Mouse (Mus musculus) neural tube, embryonic 14.5 days (tissue): ENCODE data around the gene Rft1. TPM values are rescaled to one million over a fixed set of nuclear protein-coding genes. Genes with fewer than 3 reads are reported as not detected.

ENCODE experiments used
- ATAC-seq: fragments of 200-750 bp; cut with Nextera tagmentation; 2 replicates; pipeline ENCODE4 v1.8.0; 2017; ENCODE audit warnings: low read depth, mild to moderate bottlenecking, moderate TSS enrichment, moderate library complexity
- H3K27ac ChIP-seq: fragments of 300-500 bp; sonication (generic); 2 replicates; pipeline ENCODE4 v1.5.1; 2014; ENCODE audit warnings: low read depth, mild to moderate bottlenecking, control low read depth, low read length, moderate library complexity, mixed read lengths
- H3K27me3 ChIP-seq: fragments of 300-500 bp; sonication (generic); 2 replicates; pipeline ENCODE4 v1.6.1; 2014; ENCODE audit warnings: low read length; ENCODE audit not compliant: control insufficient read depth, insufficient read depth
- H3K36me3 ChIP-seq: fragments of 300-500 bp; sonication (generic); 2 replicates; pipeline ENCODE4 v1.6.1; 2014; ENCODE audit warnings: low read length, mixed read lengths; ENCODE audit not compliant: control insufficient read depth, insufficient read depth
- H3K4me1 ChIP-seq: fragments of 300-500 bp; sonication (generic); 2 replicates; pipeline ENCODE4 v1.6.1; 2014; ENCODE audit warnings: low read length; ENCODE audit not compliant: control insufficient read depth, insufficient read depth
- H3K4me2 ChIP-seq: fragments of 300-500 bp; sonication (generic); 2 replicates; pipeline ENCODE4 v1.6.1; 2014; ENCODE audit warnings: mild to moderate bottlenecking, low read depth, low read length, control low read depth
- H3K4me3 ChIP-seq: fragments of 300-500 bp; sonication (generic); 2 replicates; pipeline ENCODE4 v1.5.1; 2014; ENCODE audit warnings: low read depth, low read length, control low read depth, mixed read lengths
- H3K9ac ChIP-seq: fragments of 300-500 bp; sonication (generic); replicated peaks from 2 replicates; pipeline ENCODE4 v1.6.1; 2014; ENCODE audit warnings: low read depth, mild to moderate bottlenecking, control low read depth, low read length, mixed read lengths
- H3K9me3 ChIP-seq: fragments of 300-500 bp; sonication (generic); 2 replicates; pipeline ENCODE4 v1.6.1; 2016; ENCODE audit warnings: low read length; ENCODE audit not compliant: control insufficient read depth
- WGBS: fragments of 180-500 bp; shearing (Covaris S2); extraction: QIAGEN DNeasy Blood & Tissue Kit; methylation state at CpG from one replicate; pipeline ENCODE4 v1.1.7; 2014; 5-methylcytosine and 5-hydroxymethylcytosine counted together
- polyA plus RNA-seq: library from polyadenylated mRNA; unstranded; fragments of >200 nt; fragmentation: Nextera tagmentation; extraction: Ambion mirVana; gene quantifications from 2 replicates; pipeline ENCODE4 v1.2.1, GENCODE M21; 2014

Rft1 gene
- polyA plus RNA-seq, 1 experiment from 2014 or later = 7.6 TPM

DNA sequence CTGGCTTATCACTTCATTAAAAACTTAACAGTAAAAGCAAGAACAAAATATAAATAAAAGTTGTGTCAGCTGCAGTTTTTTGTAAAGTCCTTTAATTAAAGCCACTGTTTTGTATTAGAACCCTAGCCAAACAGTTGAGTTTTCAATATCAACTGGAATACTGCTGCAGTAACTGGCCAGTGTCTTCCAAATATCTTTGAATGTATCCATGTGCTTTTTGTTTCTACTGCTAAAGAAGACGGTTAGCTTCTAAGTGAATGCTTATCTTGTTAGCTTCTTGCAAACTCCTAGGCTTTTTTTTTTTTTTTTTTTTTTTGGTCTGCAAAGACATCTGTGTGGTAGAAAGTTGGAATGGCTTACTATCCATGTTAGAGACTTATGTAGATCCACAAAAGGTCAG, 65.4 kb downstream of the Rft1 start:
- H3K4me1 ChIP-seq = peaks cover 7% of the 10 kb centered on the region; the same call in 1 of the 2 replicates
- H3K36me3 ChIP-seq = no peaks in the 10 kb centered on the region
- H3K4me2 ChIP-seq = no peak overlapping the region
- H3K27ac ChIP-seq = no peak overlapping the region
- 85% methylated on average over 1 of the region's 1 CpGs for WGBS
- H3K9ac ChIP-seq = no peak overlapping the region
- peaks cover 2% of the 10 kb centered on the region; the same call in 1 of the 2 replicates for H3K27me3 ChIP-seq
- H3K4me3 ChIP-seq = no peak overlapping the region
- ATAC-seq = no peak
- no peaks in the 10 kb centered on the region for H3K9me3 ChIP-seq

DNA sequence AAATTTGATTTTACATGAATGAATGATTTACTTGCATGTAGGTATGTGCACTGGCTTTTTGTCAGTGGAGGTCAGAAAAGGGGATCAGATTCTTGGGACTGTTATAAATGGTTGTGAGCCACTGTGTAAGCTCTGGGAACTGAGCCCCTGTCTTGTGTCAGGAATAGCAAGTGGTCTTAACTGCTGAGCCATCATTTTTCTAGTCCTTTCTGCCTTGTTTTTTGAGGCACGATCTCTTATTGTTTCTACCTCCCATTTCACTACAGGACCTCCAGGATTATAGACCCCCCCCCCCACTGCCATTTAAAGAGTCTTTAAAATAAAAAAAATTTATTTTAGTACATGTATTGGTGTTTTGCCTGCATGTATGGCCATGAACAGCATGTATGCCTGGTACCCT, 67.7 kb downstream of the Rft1 start:
- H3K4me3 ChIP-seq = no peak overlapping the region
- H3K4me2 ChIP-seq = no peak overlapping the region
- no peaks in the 10 kb centered on the region for H3K36me3 ChIP-seq
- no peak overlapping the region for H3K9ac ChIP-seq
- WGBS = 95% methylated on average over 1 of the region's 1 CpGs
- no peak for ATAC-seq
- peaks cover 6% of the 10 kb centered on the region; the same call in 1 of the 2 replicates for H3K4me1 ChIP-seq
- H3K27me3 ChIP-seq = no peaks in the 10 kb centered on the region
- H3K9me3 ChIP-seq = no peaks in the 10 kb centered on the region
- no peak overlapping the region for H3K27ac ChIP-seq

DNA sequence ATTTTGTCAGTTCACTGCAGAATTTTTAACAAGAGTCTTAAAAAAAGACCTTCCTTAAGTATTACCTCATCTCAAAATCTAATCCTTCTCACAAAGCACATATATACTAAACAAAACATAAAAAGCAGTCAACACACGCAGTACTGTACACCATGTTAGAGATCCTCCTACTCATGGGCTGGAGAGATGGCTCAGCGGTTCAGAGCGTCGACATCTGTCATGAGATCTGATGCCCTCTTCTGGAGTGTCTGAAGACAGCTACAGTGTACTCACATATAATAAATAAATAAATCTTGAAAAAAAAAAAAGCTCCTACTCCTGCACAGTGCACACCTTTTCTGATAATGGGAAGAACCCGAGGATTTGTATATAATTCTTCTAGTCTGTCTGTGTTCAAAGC, 68.2 kb downstream of the Rft1 start:
- Histone ChIP-seq H3K27ac (no peak overlapping the region), H3K4me2 (no peak overlapping the region), H3K4me3 (no peak overlapping the region), H3K4me1 (peaks cover 3% of the 10 kb centered on the region; the same call in 1 of the 2 replicates), H3K9me3 (no peaks in the 10 kb centered on the region), H3K27me3 (no peaks in the 10 kb centered on the region), H3K36me3 (no peaks in the 10 kb centered on the region), H3K9ac (no peak overlapping the region)
- WGBS = 86% methylated on average over 5 of the region's 5 CpGs
- no peak for ATAC-seq

DNA sequence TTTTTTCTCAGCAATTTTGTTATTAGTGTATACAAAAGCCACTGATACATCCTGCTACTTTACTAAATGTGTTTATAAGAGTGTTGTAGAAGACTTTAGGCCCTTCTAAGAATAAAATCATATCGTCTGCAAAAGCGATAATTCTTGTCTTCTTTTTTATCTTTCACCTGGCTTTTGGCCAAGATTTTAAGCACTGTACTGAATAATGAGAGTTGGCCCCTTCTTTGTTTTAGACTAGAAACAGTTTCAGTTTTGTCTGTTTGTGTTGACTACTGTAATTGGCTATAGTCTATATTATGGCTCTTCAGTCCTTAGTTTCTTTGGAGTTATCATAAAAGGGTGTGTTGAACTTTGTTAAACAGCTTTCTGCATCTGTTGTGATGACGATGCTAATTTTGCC, 77.7 kb downstream of the Rft1 start:
- WGBS = 86% methylated on average over 3 of the region's 3 CpGs
- no peak for ATAC-seq

DNA sequence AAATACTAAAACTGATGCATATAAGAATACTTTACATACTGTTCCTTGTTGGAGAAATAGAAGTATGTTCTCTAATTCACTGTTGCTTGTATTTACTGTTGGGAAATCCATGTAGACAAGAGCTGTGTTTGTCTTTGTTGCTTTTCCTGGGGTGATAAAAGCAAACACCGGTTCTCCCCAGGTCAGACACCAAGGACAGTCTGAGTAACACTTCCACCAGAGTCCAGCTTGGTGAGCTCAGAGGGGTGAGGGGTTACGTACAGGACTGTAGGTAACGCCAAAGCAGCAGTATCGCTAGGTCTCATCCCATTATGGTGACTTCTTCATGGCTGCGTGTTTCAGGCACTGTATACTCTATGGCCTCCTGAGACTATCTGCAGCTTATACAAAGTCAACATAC, 80.5 kb downstream of the Rft1 start:
- 94% methylated on average over 5 of the region's 5 CpGs for WGBS

More for the DNA sequence above, 77.7 kb downstream of the Rft1 start:
- Histone ChIP-seq H3K4me3 (no peak overlapping the region), H3K27me3 (no peaks in the 10 kb centered on the region), H3K4me2 (no peak overlapping the region), H3K4me1 (no peaks in the 10 kb centered on the region), H3K36me3 (no peaks in the 10 kb centered on the region), H3K27ac (no peak overlapping the region), H3K9me3 (no peaks in the 10 kb centered on the region), H3K9ac (no peak overlapping the region)

DNA sequence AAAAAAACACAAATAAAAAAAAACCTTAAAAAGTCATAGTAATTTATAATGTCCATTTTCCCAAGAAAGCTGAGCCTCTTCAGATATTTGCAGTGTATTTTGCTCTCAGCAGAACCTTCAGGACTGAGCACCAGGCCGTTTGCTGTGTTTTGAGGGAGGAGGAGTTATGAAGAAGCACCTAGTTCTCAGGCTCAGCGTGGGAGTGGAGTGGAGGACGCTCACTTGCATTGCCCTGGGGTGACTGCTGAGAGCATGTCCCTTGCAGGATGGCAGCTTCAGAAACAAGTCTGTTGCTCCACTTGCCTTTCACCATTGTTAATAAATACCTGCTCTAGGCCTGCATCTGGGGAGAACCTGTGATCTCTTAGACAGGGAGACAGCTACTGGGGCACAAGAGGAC, 81.7 kb downstream of the Rft1 start:
- no peak overlapping the region for H3K4me2 ChIP-seq
- no peak overlapping the region for H3K9ac ChIP-seq
- ATAC-seq = no peak
- no peaks in the 10 kb centered on the region for H3K27me3 ChIP-seq
- no peaks in the 10 kb centered on the region for H3K9me3 ChIP-seq
- 80% methylated on average over 3 of the region's 3 CpGs for WGBS
- H3K27ac ChIP-seq = no peak overlapping the region
- H3K4me3 ChIP-seq = no peak overlapping the region
- H3K36me3 ChIP-seq = no peaks in the 10 kb centered on the region
- H3K4me1 ChIP-seq = no peaks in the 10 kb centered on the region

More for the DNA sequence above, 80.5 kb downstream of the Rft1 start:
- Histone ChIP-seq H3K27me3 (no peaks in the 10 kb centered on the region), H3K9me3 (no peaks in the 10 kb centered on the region), H3K4me1 (no peaks in the 10 kb centered on the region), H3K36me3 (no peaks in the 10 kb centered on the region), H3K9ac (no peak overlapping the region), H3K4me2 (no peak overlapping the region), H3K4me3 (no peak overlapping the region), H3K27ac (no peak overlapping the region)
- ATAC-seq = no peak

DNA sequence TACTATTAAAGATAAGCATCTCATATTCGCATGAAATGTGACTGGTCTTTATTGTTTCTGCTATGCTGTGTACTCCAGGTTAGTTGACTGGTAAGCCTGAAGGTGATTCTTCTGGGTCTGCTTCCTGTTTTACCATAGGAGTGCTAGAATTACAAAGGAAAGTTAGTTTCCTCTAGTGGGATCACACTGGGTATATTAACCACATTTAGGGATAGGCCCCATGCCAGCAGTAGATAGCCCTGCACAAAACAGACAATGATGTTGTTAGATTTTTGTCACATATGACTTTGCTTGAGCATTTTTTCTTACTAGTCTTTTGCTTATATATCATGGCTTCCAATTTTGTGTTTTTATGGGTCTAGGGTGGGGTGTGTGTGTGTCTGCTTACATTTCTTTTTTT, 82.3 kb downstream of the Rft1 start:
- WGBS = 97% methylated on average over 1 of the region's 1 CpGs
- Histone ChIP-seq H3K27ac (no peak overlapping the region), H3K27me3 (no peaks in the 10 kb centered on the region), H3K4me2 (no peak overlapping the region), H3K9me3 (no peaks in the 10 kb centered on the region), H3K4me3 (no peak overlapping the region), H3K9ac (no peak overlapping the region), H3K4me1 (no peaks in the 10 kb centered on the region), H3K36me3 (no peaks in the 10 kb centered on the region)
- ATAC-seq = no peak

Other genes starting within 250 kb of the Rft1 start
- gene Dcp1a, start 174.8 kb upstream of the Rft1 start, polyA plus RNA-seq = 19.5 and 22.1 TPM in 2 replicates
- gene Cacna1d, start 162.9 kb upstream of the Rft1 start, polyA plus RNA-seq = 14.8 and 23.9 TPM in 2 replicates
- 81.9 and 169 TPM in 2 replicates for gene Tkt, start 106.0 kb upstream of the Rft1 start, polyA plus RNA-seq
- gene Prkcd, start 28.1 kb upstream of the Rft1 start, polyA plus RNA-seq = 20.6 and 36.6 TPM in 2 replicates
- 20.7 and 22.1 TPM in 2 replicates for gene Sfmbt1, start 60.5 kb downstream of the Rft1 start, polyA plus RNA-seq
- 19.3 and 30.7 TPM in 2 replicates for gene Tmem110, start 171.2 kb downstream of the Rft1 start, polyA plus RNA-seq
- 1.0 and 1.8 TPM in 2 replicates for gene Mustn1, start 224.8 kb downstream of the Rft1 start, polyA plus RNA-seq
- 0.36 TPM in 1 of 2 replicates, not detected in the other for gene Itih4, start 232.1 kb downstream of the Rft1 start, polyA plus RNA-seq